Mouse (Mus musculus): ENCODE data around the gene Spns3. TPM values are rescaled to one million over a fixed set of nuclear protein-coding genes. Genes with fewer than 3 reads are reported as not detected.
"Not testable (repeated sequence)": the region's sequence is repeated elsewhere in the genome, so short reads cannot be mapped to it uniquely, and the experiment has no call there.

The Spns3 gene
- total RNA-seq, 2 experiments from 2014 or later = 0.23 to 0.38 TPM

DNA sequence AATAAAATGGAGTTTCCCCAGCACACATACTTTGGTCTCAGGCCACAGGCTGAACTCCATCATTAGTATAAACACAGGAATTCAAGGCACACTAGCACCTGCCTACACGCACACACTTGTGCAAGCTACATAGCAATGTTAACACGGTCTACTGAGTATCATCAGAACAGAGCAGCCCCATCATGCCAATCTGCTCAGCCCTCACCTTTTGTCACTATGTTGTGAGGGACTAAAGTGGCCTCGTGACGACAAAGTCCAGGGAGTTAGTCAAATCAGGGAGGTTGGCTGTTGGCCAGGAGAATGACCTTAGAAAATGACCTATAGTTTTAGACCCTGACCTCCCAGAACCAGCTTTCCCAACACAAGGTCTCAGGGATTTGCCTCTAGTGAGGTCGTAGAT lies 7.8 kb upstream of the Spns3 start:
- DNase-seq (ENCODE audit: low spot score in 2 of 2) = no peak

DNA sequence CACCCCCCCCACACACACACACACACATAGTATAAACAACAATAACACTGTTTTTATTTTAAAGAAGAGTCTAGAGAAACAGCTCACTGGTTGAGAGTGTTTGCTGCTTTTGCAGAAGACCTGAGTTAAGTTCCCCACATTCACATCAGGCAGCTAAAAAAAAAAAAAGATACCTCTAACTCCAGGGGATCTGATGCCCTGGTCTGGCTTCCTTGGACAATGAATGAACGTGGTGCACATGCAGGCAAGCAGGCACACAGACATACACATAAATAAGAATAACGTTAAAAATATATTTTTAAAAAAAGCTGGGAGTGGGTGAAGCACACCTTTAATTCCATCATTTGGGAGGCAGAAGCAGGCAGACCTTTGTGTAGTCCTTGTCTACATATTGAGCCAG lies 6.6 kb upstream of the Spns3 start:
- DNase-seq (ENCODE audit: low spot score in 2 of 2) = no peak

GRCm38 (mm10) chr11:72556470-72556869 lies 6.2 kb upstream of the Spns3 start:
- DNase-seq (ENCODE audit: low spot score in 2 of 2) = no peak

GRCm38 (mm10) chr11:72551531-72552105 lies 1.3 kb upstream of the Spns3 start:
- DNase-seq (ENCODE audit: low spot score in 2 of 2) = no peak

- DNase-seq (ENCODE audit: low spot score in 2 of 2) = no peak
These were observed 3.1 kb downstream of the Spns3 start for GRCm38 (mm10) chr11:72547181-72547580.

DNA sequence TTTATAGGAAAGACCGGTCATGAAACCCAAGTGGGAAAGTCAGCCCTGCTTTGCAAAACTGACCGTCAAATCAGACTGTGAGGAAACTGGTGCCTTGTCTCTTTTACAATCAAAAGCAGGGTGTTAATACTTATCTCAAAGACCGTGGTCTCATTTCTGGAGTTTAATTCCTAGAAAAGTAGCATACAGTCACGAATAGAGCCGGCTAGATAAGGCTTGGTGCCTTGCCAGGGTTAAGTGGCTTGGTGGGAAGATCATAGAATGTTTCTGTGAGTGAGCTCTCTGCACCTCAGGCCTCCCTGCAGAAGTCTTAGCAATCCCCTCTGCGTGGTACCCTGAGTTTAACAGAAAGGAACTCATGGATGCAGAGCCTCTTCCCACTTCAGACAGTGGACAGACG lies 5.6 kb downstream of the Spns3 start:
- DNase-seq (ENCODE audit: low spot score in 2 of 2) = no peak

DNA sequence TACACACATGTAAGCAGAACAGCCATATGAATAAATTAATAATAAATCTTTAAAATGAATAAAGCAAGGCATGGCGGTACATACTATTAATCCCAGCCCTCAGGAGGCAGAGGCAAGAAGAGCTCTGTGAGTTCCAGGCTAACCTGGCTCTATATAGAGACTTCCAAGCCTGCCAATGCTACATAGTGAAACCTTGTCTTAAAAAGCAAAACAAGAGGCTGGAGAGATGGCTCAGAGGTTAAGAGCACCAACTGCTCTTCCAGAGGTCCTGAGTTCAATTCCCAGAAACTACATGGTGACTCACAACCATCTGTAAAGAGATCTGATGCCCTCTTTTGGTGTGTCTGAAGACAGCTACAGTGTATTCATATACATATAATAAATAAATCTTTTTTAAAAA lies 6.6 kb downstream of the Spns3 start:
- not testable (repeated sequence) for DNase-seq (ENCODE audit: low spot score in 2 of 2)

DNA sequence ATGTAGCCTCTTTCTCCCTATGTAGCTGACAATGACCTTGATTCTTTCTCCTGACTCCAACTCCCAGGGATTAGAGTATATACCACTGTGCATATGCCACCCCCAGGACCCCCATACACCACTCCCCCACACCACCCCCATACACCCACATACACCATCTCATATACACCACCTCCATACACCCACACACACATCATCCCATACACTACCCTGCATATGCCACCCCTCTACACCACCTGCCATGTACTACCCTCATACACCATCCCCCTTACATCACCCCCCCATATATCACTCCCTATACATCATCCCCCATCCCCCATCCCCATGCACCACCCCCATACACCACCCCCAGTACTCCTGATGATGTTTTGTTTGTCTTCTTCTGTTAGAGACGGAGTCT lies 7.7 kb downstream of the Spns3 start:
- DNase-seq (ENCODE audit: low spot score in 2 of 2) = no peak

GRCm38 (mm10) chr11:72541928-72542327 lies 8.4 kb downstream of the Spns3 start:
- no peak for DNase-seq (ENCODE audit: low spot score in 2 of 2)

- peak; percentile 24 to 52 for DNase-seq (ENCODE audit: low spot score in 2 of 2)
These were observed 9.9 kb downstream of the Spns3 start for GRCm38 (mm10) chr11:72540437-72540836.

DNA sequence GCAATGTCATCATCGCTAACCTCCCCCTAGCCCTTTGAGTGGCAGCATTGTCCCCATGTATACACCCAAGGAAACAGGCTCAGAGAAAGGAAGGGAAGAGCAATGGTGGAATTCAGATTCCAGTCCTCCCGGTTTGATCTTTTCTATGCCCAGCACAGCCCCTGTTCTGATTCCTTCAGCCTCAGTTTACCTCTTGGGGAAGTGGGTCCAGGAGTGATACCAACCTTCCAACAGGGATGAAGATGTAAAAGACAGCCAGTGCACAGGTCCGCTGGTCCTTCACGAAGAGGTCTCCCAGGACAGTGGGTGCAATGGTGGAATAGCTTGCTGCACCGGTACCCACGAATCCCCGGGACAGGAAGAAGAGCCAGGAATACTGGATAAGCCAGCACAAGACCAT lies 11.5 kb downstream of the Spns3 start:
- no peak for DNase-seq (ENCODE audit: low spot score in 2 of 2)

- DNase-seq (ENCODE audit: low spot score in 2 of 2) = no peak
These were observed 12.1 kb downstream of the Spns3 start for GRCm38 (mm10) chr11:72538037-72538755.

GRCm38 (mm10) chr11:72537503-72537902 lies 12.8 kb downstream of the Spns3 start:
- no peak for DNase-seq (ENCODE audit: low spot score in 2 of 2)

- DNase-seq (ENCODE audit: low spot score in 2 of 2) = no peak
These were observed 14.8 kb downstream of the Spns3 start for GRCm38 (mm10) chr11:72535519-72535918.

- DNase-seq (ENCODE audit: low spot score in 2 of 2) = no peak
These were observed 17.4 kb downstream of the Spns3 start for GRCm38 (mm10) chr11:72532890-72533289.

DNA sequence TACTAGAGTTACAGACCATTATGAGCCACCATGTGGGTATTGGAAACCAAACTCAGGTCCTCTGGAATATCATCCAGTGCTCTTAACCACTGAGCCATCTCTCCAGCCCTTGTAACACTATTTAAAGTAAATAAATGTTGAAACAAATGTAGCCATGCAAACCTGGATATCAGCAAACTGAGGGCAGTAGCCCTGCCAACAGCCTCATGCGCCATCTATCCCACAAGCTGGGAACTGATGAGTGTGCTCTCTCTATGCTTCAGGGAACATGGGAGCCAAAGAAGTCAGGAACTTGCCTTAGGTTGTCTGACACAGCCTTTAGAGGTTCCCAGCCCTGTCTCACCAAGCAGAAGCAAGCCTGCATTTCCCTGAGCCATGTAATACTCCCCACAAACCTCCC lies 18.7 kb downstream of the Spns3 start:
- DNase-seq (ENCODE audit: low spot score in 2 of 2) = peak; percentile 19 to 34

GRCm38 (mm10) chr11:72531144-72531543 lies 19.2 kb downstream of the Spns3 start:
- no peak for DNase-seq (ENCODE audit: low spot score in 2 of 2)

DNA sequence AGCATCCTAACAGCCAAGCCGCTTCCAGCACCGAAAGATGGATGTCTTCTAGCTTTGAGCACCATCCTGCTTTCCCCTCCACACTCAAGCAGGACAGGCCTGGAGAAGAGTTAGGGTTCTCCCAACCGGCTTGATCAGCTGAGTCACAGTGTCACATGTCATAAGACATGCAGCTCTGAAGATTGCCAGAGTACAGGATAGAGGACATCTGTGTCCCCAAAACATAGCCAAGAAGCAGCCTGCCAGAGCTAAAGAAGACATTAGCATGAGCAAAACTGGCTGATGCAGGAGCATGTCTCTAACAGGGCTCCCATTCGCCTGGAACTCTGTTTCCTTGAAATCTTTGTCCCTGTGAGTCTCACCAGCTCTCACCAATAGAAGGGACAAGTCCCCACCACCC lies 24.1 kb downstream of the Spns3 start:
- DNase-seq (ENCODE audit: low spot score in 2 of 2) = no peak

DNA sequence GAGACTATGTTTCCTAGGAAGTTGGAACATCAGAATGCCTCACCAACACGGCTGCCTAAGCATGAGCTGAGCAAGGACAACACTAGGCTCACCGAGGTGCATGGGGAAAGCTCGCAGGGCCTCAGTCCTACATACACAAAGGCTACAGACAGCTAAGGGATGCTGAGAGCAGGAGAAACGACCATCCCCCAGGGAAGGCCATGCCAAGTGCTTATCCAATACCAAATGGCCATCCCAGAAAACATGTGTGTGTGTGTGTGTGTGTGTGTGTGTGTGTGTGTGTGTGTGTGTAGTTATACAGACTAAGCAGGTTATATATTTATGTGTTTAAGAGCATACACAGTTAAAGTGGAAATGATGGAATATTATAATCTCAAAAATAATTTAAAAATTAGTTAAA lies 26.6 kb downstream of the Spns3 start:
- no peak for DNase-seq (ENCODE audit: low spot score in 2 of 2)

DNA sequence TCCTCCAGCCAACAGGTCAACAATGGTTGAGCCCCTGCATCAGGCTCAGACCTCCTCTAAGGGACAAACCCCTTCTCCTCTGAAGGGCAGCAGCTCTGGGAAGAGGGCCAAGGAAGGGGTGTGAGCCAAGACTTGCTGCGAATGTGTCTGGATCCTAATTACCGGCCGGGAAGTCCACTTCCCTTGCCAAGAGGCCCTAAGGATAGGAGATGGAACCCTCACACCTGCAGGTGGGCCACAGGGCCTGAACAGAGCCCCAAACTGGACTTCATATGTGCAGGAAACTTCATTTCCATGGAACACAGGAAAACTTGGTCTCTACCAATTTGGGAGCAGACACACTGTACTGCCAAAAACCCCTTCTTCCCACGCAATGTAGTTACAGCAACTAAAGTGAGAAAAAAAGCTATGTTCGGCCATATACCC lies 27.7 kb downstream of the Spns3 start:
- DNase-seq (ENCODE audit: low spot score in 2 of 2) = peak; percentile 54 to 65

GRCm38 (mm10) chr11:72521598-72522541 lies 28.4 kb downstream of the Spns3 start:
- no peak for DNase-seq (ENCODE audit: low spot score in 2 of 2)

- DNase-seq (ENCODE audit: low spot score in 2 of 2) = no peak
These were observed 30.4 kb downstream of the Spns3 start for GRCm38 (mm10) chr11:72519895-72520294.

All from layer of hippocampus, postnatal 14 days (tissue).